Mouse (Mus musculus): Measurements from ENCODE around the gene Dpp9. TPM values are rescaled to one million over a fixed set of nuclear protein-coding genes. Genes with fewer than 3 reads are reported as not detected.

Dpp9 gene
- polyA plus RNA-seq, 1 experiment from 2014 or later, result 28.8 TPM

DNA sequence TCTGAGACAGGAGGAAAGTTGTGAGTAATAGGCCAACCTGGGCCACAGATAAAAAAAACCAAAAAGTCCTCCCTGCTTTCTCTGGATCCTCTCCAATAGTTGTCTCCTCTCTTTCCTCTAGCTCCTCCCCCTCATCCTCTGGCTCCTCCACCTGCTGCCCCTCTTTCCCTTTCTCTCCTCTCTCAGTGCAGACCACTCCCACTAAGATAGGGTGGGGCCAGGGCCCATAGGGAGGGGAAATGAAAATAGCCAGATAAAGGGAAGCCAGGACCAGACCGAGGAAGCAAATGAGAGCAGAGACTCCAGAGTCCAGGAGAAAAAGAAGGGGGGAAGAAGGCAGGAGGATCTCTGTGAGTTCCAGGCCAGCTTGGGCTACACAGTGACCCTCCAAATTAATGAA lies 6.2 kb upstream of the Dpp9 start:
- ATAC-seq (ENCODE audit: low FRiP score, low read depth), result no peak
- no peak overlapping the region for H3K4me2 ChIP-seq
- H3K27me3 ChIP-seq, result 0 out of 2 replicates have a peak, but pooled peaks cover 2% of the 10 kb centered on the region
- H3K4me1 ChIP-seq (replicated peaks), result no peaks in the 10 kb centered on the region
- H3K4me3 ChIP-seq, result no peak overlapping the region
- H3K9me3 ChIP-seq, result no peaks in the 10 kb centered on the region
- WGBS, result 50% methylated on average over 1 of the region's 1 CpGs
- H3K9ac ChIP-seq, result no peak overlapping the region
- no peaks in the 10 kb centered on the region for H3K36me3 ChIP-seq
- no peak overlapping the region for H3K27ac ChIP-seq (replicated peaks)

DNA sequence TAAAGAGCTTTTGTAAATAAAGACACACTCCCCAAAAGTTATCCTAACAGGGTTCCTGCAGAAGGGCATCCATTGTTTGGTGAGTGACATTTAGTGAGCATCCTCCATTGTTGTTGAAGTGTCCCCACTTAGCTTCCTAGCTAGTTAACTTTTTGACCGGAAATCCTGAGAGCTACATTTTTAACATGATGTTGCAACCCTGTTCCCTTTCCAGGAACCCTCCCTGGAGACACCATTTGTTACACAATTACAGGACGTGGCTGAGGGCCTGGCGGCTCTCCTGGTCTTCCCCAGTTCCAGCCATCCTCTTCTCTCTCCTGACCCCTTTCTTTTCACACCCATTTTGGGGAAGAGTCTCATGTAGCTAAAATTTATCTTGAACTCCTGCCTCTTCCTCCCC lies 1.1 kb upstream of the Dpp9 start:
- H3K27ac ChIP-seq (replicated peaks), result no peak overlapping the region
- H3K27me3 ChIP-seq, result no peaks in the 10 kb centered on the region
- WGBS, result 57% methylated on average over 3 of the region's 3 CpGs
- H3K36me3 ChIP-seq, result no peaks in the 10 kb centered on the region
- no peaks in the 10 kb centered on the region for H3K9me3 ChIP-seq
- no peak overlapping the region for H3K4me3 ChIP-seq
- H3K4me2 ChIP-seq, result peak overlapping the region; percentile 92; the same call in 1 of the 2 replicates
- ATAC-seq (ENCODE audit: low FRiP score, low read depth), result no peak
- H3K4me1 ChIP-seq (replicated peaks), result peaks cover 34% of the 10 kb centered on the region
- no peak overlapping the region for H3K9ac ChIP-seq

- no peaks in the 10 kb centered on the region for H3K27me3 ChIP-seq
- H3K4me3 ChIP-seq, result peak overlapping the region; percentile 91
- WGBS, result 48% methylated on average over 12 of the region's 12 CpGs
- peaks cover 39% of the 10 kb centered on the region for H3K4me1 ChIP-seq (replicated peaks)
- H3K36me3 ChIP-seq, result no peaks in the 10 kb centered on the region
- no peaks in the 10 kb centered on the region for H3K9me3 ChIP-seq
- peak overlapping the region; percentile 89 for H3K27ac ChIP-seq (replicated peaks)
- H3K9ac ChIP-seq, result peak overlapping the region; percentile 73
- H3K4me2 ChIP-seq, result peak overlapping the region; percentile 92
- ATAC-seq (ENCODE audit: low FRiP score, low read depth), result no peak; the same call in 1 of the 2 replicates
Measured at GRCm38 (mm10) chr17:56219251-56219650, 546 bp upstream of the Dpp9 start.

DNA sequence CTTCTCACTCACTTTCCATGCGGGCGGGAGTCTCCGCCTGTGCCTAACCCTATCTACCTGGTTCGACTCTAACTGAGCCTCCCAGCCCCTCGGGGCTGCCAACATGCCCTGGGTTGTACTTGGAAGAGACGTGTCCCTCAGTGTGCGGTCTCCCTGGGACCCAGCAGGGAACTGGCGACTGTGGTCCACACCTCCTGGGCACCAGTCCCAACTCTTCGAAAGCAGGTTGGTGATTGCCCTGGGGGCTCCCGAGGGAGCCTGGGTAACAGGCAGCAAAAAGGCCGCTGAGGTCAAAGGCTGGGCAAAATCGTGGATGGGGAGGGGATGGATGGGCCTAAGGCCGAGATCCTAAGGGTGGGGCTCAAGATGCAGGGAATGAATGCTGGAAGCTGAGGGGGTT lies 1.0 kb downstream of the Dpp9 start:
- ATAC-seq (ENCODE audit: low FRiP score, low read depth), result no peak
- peak overlapping the region; percentile 73 for H3K9ac ChIP-seq
- no peaks in the 10 kb centered on the region for H3K9me3 ChIP-seq
- no peaks in the 10 kb centered on the region for H3K36me3 ChIP-seq
- 61% methylated on average over 13 of the region's 13 CpGs for WGBS
- H3K4me3 ChIP-seq, result peak overlapping the region; percentile 91
- no peaks in the 10 kb centered on the region for H3K27me3 ChIP-seq
- peak overlapping the region; percentile 89; the same call in 1 of the 2 replicates for H3K27ac ChIP-seq (replicated peaks)
- peaks cover 39% of the 10 kb centered on the region for H3K4me1 ChIP-seq (replicated peaks)
- peak overlapping the region; percentile 92 for H3K4me2 ChIP-seq

DNA sequence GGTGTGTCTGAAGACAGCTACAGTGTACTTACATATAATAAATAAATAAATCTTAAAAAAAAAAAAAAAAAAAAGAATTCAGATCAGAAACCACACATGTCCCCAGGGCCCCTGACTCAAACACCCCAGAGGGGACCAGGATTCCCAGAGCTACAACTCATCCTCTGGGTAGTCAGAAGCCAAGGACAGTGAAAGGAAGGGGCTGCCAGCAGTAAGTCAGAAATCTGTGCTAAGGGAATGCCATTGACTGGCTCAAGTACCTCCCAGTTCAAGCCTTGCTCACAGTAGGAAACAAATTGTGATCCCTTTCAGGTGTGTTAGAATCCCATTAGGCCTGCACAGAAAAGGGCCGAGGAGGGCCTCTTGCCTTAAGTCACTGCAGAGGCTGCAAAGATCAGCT lies 4.5 kb downstream of the Dpp9 start:
- Histone ChIP-seq H3K9me3 (no peaks in the 10 kb centered on the region), H3K36me3 (peaks cover 25% of the 10 kb centered on the region), H3K4me1 (replicated peaks) (peaks cover 39% of the 10 kb centered on the region), H3K4me2 (no peak overlapping the region), H3K27me3 (no peaks in the 10 kb centered on the region), H3K27ac (replicated peaks) (no peak overlapping the region), H3K4me3 (no peak overlapping the region), H3K9ac (no peak overlapping the region)
- WGBS, result 97% methylated on average over 1 of the region's 1 CpGs
- no peak for ATAC-seq (ENCODE audit: low FRiP score, low read depth)

GRCm38 (mm10) chr17:56212676-56213075 lies 6.0 kb downstream of the Dpp9 start:
- H3K4me1 ChIP-seq (replicated peaks), result peaks cover 33% of the 10 kb centered on the region
- no peak overlapping the region; the same call in 1 of the 2 replicates for H3K27ac ChIP-seq (replicated peaks)
- H3K9ac ChIP-seq, result no peak overlapping the region
- no peak overlapping the region for H3K4me2 ChIP-seq
- no peak overlapping the region for H3K4me3 ChIP-seq
- WGBS, result 68% methylated on average over 6 of the region's 6 CpGs
- H3K36me3 ChIP-seq, result peaks cover 39% of the 10 kb centered on the region
- no peak for ATAC-seq (ENCODE audit: low FRiP score, low read depth)
- H3K27me3 ChIP-seq, result no peaks in the 10 kb centered on the region
- H3K9me3 ChIP-seq, result no peaks in the 10 kb centered on the region

GRCm38 (mm10) chr17:56211090-56211489 lies 7.6 kb downstream of the Dpp9 start:
- 94% methylated on average over 2 of the region's 2 CpGs for WGBS
- no peak overlapping the region for H3K4me2 ChIP-seq
- no peak for ATAC-seq (ENCODE audit: low FRiP score, low read depth)
- H3K9ac ChIP-seq, result no peak overlapping the region
- H3K4me1 ChIP-seq (replicated peaks), result peaks cover 17% of the 10 kb centered on the region
- peaks cover 54% of the 10 kb centered on the region for H3K36me3 ChIP-seq
- H3K4me3 ChIP-seq, result no peak overlapping the region
- no peaks in the 10 kb centered on the region for H3K27me3 ChIP-seq
- no peaks in the 10 kb centered on the region for H3K9me3 ChIP-seq
- H3K27ac ChIP-seq (replicated peaks), result no peak overlapping the region

- H3K36me3 ChIP-seq, result peaks cover 76% of the 10 kb centered on the region
- H3K27ac ChIP-seq (replicated peaks), result no peak overlapping the region
- H3K4me2 ChIP-seq, result no peak overlapping the region
- ATAC-seq (ENCODE audit: low FRiP score, low read depth), result no peak
- no peak overlapping the region for H3K9ac ChIP-seq
- WGBS, result 94% methylated on average over 3 of the region's 3 CpGs
- H3K4me1 ChIP-seq (replicated peaks), result no peaks in the 10 kb centered on the region
- no peaks in the 10 kb centered on the region for H3K27me3 ChIP-seq
- no peak overlapping the region for H3K4me3 ChIP-seq
- H3K9me3 ChIP-seq, result no peaks in the 10 kb centered on the region
Measured at GRCm38 (mm10) chr17:56208821-56209220, 9.9 kb downstream of the Dpp9 start.

DNA sequence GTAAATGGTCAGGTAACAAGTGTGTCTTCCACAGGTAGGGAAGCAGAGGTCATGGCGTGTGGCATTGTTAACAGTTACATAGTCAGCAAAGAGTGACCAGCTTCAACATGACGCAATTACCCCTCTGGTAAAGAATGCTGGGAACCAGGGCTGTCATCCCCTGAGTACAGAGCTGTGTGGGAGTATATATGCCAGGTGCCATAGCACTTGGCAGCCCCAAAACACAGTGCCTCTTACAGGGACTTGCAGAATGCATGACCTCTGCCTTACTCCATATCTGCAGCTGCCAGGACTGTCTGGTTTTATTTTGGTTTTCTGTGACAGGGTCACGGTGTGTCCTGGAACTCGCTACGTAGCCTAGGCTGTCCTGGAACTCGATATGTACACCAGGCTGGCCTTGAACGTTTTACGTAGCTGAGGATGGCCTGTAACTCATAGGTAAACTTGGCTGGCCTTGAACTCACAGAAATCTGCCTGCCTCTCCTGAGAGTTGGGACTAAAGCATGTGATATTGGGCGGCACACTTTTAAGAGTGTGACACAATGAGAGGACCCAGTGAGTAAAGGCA lies 10.7 kb downstream of the Dpp9 start:
- H3K4me1 ChIP-seq (replicated peaks), result no peaks in the 10 kb centered on the region
- H3K36me3 ChIP-seq, result peaks cover 83% of the 10 kb centered on the region
- H3K9ac ChIP-seq, result no peak overlapping the region
- H3K4me2 ChIP-seq, result no peak overlapping the region
- H3K9me3 ChIP-seq, result no peaks in the 10 kb centered on the region
- WGBS, result 94% methylated on average over 9 of the region's 9 CpGs
- ATAC-seq (ENCODE audit: low FRiP score, low read depth), result no peak
- H3K27ac ChIP-seq (replicated peaks), result no peak overlapping the region
- H3K27me3 ChIP-seq, result no peaks in the 10 kb centered on the region
- no peak overlapping the region for H3K4me3 ChIP-seq

- H3K4me1 ChIP-seq (replicated peaks), result no peaks in the 10 kb centered on the region
- no peak overlapping the region for H3K4me3 ChIP-seq
- H3K4me2 ChIP-seq, result no peak overlapping the region
- H3K36me3 ChIP-seq, result peaks cover 90% of the 10 kb centered on the region
- H3K9me3 ChIP-seq, result no peaks in the 10 kb centered on the region
- H3K27ac ChIP-seq (replicated peaks), result no peak overlapping the region
- no peak for ATAC-seq (ENCODE audit: low FRiP score, low read depth)
- no peaks in the 10 kb centered on the region for H3K27me3 ChIP-seq
- H3K9ac ChIP-seq, result no peak overlapping the region
- WGBS, result 85% methylated on average over 6 of the region's 6 CpGs
Measured at GRCm38 (mm10) chr17:56206986-56207674, 11.6 kb downstream of the Dpp9 start.

DNA sequence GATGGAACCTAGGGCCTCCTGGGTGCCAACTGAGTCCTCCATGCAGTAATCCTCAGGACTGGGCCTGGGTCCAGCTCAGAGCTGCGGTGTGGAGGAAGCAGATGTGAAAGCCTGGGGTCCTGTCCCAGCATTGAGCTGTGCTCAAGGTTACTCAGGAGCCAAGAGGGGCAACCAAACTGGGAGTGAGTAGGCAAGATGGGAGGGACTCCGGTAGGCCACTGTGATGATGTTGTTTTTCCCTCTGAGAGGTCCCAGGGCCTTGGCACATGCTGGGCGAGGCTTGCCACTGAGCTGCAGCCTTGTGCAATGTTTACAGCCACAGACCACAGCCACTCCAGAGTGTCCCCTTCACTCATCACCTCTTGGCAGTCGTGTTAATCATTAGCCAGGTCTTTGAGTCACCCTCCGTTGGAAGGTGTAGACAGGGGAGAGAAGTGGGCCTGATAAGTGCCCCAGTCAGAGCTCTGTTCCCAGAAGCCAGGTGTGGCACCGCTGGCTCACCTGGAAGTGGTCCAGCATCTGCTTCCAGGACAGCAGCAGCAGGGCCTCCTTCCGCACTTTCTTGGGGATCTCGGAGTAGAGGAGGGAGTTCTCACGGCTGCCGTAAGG lies 12.3 kb downstream of the Dpp9 start:
- Histone ChIP-seq H3K4me1 (replicated peaks) (no peaks in the 10 kb centered on the region), H3K4me2 (no peak overlapping the region), H3K27ac (replicated peaks) (no peak overlapping the region), H3K36me3 (peaks cover 93% of the 10 kb centered on the region), H3K27me3 (no peaks in the 10 kb centered on the region), H3K9me3 (no peaks in the 10 kb centered on the region), H3K4me3 (no peak overlapping the region), H3K9ac (no peak overlapping the region)
- no peak for ATAC-seq (ENCODE audit: low FRiP score, low read depth)
- 88% methylated on average over 10 of the region's 10 CpGs for WGBS

- H3K9me3 ChIP-seq, result no peaks in the 10 kb centered on the region
- H3K4me3 ChIP-seq, result no peak overlapping the region
- no peak for ATAC-seq (ENCODE audit: low FRiP score, low read depth)
- H3K4me1 ChIP-seq (replicated peaks), result no peaks in the 10 kb centered on the region
- peaks cover 86% of the 10 kb centered on the region for H3K36me3 ChIP-seq
- WGBS, result 57% methylated on average over 3 of the region's 3 CpGs
- H3K9ac ChIP-seq, result no peak overlapping the region
- no peak overlapping the region for H3K27ac ChIP-seq (replicated peaks)
- no peak overlapping the region for H3K4me2 ChIP-seq
- no peaks in the 10 kb centered on the region for H3K27me3 ChIP-seq
Measured at GRCm38 (mm10) chr17:56203729-56204128, 15.0 kb downstream of the Dpp9 start.

Data from hindbrain, embryonic 15.5 days (tissue).